Mouse (Mus musculus): ENCODE measurements around the gene Nab2. TPM values are rescaled to one million over a fixed set of nuclear protein-coding genes. Genes with fewer than 3 reads are reported as not detected.
A peak's percentile ranks its signal among the peaks of the same experiment; 100 is the strongest.

Nab2 gene
- polyA plus RNA-seq, 1 experiment: 18.6 TPM

DNA sequence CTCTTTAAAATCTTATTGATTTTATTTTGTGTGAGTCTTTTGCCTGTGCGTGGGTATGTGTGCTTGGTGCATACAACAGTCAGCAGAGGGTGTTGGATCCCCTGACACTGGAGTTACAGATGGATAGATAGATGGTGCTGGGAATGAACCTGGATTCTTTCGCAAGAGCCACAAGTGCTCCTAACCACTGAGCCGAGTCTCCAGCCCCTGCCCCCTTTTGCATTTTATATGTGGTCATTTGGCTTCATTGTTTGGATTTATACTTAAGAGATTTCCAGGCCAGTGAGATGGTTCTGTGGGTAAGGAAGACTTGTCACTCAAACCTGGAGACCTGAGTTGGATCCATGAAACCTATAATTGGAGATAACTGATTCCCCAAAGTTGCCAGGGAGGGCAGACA is 11.5 kb upstream of the Nab2 start:
- DNase-seq: no peak
- Histone ChIP-seq H3K27me3 (replicated peaks; ENCODE audit: control insufficient read depth, insufficient read depth, low read length) (no peaks in the 10 kb centered on the region), H3K4me1 (ENCODE audit: control insufficient read depth, insufficient read depth, low read length) (no peaks in the 10 kb centered on the region; the same call in 1 of the 2 replicates), H3K36me3 (ENCODE audit: control insufficient read depth, insufficient read depth, low read length) (no peaks in the 10 kb centered on the region), H3K4me3 (ENCODE audit: insufficient read depth, low read depth, low read length) (no peak overlapping the region), H3K27ac (ENCODE audit: insufficient read depth, low read depth, low read length) (no peak overlapping the region)
- 76% methylated on average over 3 of the region's 3 CpGs for WGBS
- no peak for TF ChIP-seq CTCF (conservative IDR thresholded peaks at IDR 0.05; ENCODE audit: insufficient read depth, insufficient read length, low read depth, low read length)
- TF ChIP-seq POLR2A (IDR thresholded peaks at IDR 0.05; ENCODE audit: low read depth, low read length): no peak

DNA sequence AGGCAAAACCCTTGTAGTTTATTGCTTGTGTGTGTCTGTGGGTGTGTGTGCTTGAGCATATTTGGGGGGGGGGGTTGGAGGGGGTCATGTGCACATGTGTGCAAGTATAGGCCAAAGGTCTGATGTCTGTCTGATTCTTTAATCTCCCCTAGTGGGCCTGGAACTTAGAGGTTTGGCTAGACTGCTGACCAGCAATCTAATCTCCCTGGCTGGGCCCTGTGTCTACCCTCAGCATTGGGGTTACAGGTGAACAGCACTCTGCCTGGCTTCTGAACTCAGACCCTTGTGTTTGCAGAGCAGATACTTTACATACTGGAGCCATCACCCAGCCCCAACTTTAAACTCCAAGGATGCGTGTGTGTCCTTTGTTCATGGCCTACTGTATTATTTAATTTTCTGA is 10.8 kb upstream of the Nab2 start:
- H3K4me3 ChIP-seq (ENCODE audit: insufficient read depth, low read depth, low read length): no peak overlapping the region
- H3K27ac ChIP-seq (ENCODE audit: insufficient read depth, low read depth, low read length): no peak overlapping the region
- WGBS: 100% methylated on average over 1 of the region's 1 CpGs
- H3K36me3 ChIP-seq (ENCODE audit: control insufficient read depth, insufficient read depth, low read length): no peaks in the 10 kb centered on the region
- no peak for TF ChIP-seq POLR2A (IDR thresholded peaks at IDR 0.05; ENCODE audit: low read depth, low read length)
- no peak for TF ChIP-seq CTCF (conservative IDR thresholded peaks at IDR 0.05; ENCODE audit: insufficient read depth, insufficient read length, low read depth, low read length)
- no peaks in the 10 kb centered on the region for H3K27me3 ChIP-seq (replicated peaks; ENCODE audit: control insufficient read depth, insufficient read depth, low read length)
- no peak for DNase-seq
- no peaks in the 10 kb centered on the region; the same call in 1 of the 2 replicates for H3K4me1 ChIP-seq (ENCODE audit: control insufficient read depth, insufficient read depth, low read length)

DNA sequence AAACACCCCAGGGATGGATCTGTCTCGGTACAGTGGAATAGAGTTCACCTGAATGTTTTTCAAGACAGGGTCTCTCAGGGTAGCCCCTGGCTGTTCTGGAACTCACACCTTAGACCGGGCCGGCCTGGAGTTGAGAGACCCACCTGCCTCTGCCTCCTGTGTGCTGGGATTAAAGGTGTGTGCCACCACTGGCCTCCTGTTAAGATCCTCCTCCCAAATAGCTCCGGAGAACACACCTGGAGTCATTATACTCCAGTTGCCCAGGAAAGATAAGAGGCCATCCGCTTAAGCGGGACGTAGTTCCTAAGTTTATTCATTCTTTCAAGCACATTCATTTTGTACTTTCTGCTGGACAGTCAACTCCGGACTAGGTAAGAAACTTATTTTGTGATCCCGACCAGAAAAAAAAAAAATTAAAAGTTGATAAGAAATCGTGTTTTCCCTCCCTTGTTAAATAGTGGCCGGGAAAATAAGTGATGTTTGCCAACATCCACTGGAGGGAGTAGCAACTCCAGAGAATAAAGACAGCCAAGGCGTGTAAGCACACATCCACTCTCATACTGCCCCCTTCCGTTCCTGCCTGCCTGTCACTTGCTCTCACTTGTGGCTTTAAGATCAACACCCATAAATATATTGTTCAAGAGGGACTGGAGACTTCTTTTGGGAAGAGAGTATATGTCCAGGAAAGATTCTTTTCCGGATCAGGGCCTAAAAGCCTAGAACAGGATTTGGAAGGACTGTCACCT is 9.4 kb upstream of the Nab2 start:
- Histone ChIP-seq H3K27ac (ENCODE audit: insufficient read depth, low read depth, low read length) (no peak overlapping the region), H3K27me3 (replicated peaks; ENCODE audit: control insufficient read depth, insufficient read depth, low read length) (no peaks in the 10 kb centered on the region), H3K4me1 (ENCODE audit: control insufficient read depth, insufficient read depth, low read length) (no peaks in the 10 kb centered on the region; the same call in 1 of the 2 replicates), H3K4me3 (ENCODE audit: insufficient read depth, low read depth, low read length) (peak overlapping the region; percentile 70), H3K36me3 (ENCODE audit: control insufficient read depth, insufficient read depth, low read length) (no peaks in the 10 kb centered on the region)
- 8% methylated on average over 14 of the region's 14 CpGs for WGBS
- no peak for TF ChIP-seq POLR2A (IDR thresholded peaks at IDR 0.05; ENCODE audit: low read depth, low read length)
- peak; percentile 97 for TF ChIP-seq CTCF (conservative IDR thresholded peaks at IDR 0.05; ENCODE audit: insufficient read depth, insufficient read length, low read depth, low read length)
- peak; percentile 85 for DNase-seq

DNA sequence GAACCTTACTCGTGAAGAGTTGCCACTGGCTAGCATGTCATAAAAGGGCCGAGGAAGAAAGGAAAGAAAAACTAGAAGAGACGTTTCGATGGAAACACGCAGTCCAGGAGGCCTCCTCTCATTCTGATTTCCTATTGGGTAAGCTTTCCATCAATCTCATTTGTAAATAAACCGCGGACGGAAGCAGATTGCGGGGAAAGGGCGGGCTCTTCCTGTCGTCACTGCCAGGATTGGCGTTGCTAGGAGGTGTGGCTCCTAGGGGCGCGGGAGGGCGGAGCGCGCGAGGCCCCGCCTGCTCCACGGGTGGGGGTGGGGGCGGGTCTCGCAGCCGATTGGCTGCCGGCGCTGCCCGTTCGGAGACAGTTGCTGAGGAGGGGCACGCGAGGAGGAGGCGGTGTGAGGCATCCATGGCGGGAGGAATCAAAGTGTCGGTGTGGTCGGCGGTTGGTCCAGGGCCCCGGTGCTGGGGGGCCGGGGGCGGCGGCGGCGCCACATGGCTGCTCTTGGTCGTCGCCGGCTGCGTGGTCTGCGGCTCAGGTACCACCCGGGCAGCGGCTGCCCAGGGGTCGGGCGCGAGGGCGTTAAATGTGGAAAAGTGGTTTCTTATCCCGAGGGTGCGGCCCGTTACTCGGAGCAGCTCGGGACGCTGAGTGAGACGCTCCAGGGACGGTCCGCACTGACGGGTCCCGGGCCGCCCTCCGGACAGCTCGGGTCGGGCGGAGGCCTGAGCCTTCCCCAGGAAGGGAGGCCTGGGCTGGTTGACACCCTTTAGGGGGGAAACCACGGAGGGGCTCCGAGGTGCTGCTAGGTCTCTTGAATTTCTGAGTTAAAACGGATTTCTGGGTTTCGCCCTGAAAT is 8.6 kb upstream of the Nab2 start:
- DNase-seq: peak; percentile 98
- TF ChIP-seq CTCF (conservative IDR thresholded peaks at IDR 0.05; ENCODE audit: insufficient read depth, insufficient read length, low read depth, low read length) (no peak), POLR2A (IDR thresholded peaks at IDR 0.05; ENCODE audit: low read depth, low read length) (no peak)
- H3K4me3 ChIP-seq (ENCODE audit: insufficient read depth, low read depth, low read length): peak overlapping the region; percentile 70
- H3K36me3 ChIP-seq (ENCODE audit: control insufficient read depth, insufficient read depth, low read length): no peaks in the 10 kb centered on the region
- H3K27me3 ChIP-seq (replicated peaks; ENCODE audit: control insufficient read depth, insufficient read depth, low read length): no peaks in the 10 kb centered on the region
- no peaks in the 10 kb centered on the region; the same call in 1 of the 2 replicates for H3K4me1 ChIP-seq (ENCODE audit: control insufficient read depth, insufficient read depth, low read length)
- H3K27ac ChIP-seq (ENCODE audit: insufficient read depth, low read depth, low read length): peak overlapping the region; percentile 73; the same call in 1 of the 2 replicates
- under 1% methylated on average over 71 of the region's 71 CpGs for WGBS

DNA sequence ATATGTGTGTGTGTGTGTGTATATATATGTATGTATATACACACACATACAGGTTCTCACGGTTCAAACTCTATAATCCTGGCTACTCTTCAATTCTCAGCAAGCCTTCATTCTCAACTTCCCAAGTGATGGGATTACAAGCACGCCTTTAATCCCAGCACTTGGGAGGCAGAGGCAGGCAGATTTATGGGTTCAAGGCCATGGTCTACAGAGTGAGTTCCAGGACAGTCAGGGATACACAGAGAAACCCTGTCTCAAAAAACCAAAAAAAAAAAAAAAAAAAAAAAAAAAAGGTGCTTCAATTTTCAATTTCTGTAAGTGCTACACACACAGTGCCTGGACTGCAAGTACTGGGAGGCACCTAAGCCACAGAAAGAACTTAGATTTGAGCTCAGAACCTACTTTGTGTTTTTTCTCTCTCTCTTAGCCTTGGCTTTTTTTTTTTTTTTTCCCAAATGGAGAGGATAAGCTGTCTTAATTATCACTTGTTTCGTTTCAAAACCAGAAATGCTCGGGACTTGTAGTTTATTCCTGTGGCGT is 7.6 kb upstream of the Nab2 start:
- H3K36me3 ChIP-seq (ENCODE audit: control insufficient read depth, insufficient read depth, low read length): no peaks in the 10 kb centered on the region
- TF ChIP-seq CTCF (conservative IDR thresholded peaks at IDR 0.05; ENCODE audit: insufficient read depth, insufficient read length, low read depth, low read length): no peak
- TF ChIP-seq POLR2A (IDR thresholded peaks at IDR 0.05; ENCODE audit: low read depth, low read length): no peak
- H3K4me3 ChIP-seq (ENCODE audit: insufficient read depth, low read depth, low read length): no peak overlapping the region; the same call in 1 of the 2 replicates
- no peaks in the 10 kb centered on the region for H3K27me3 ChIP-seq (replicated peaks; ENCODE audit: control insufficient read depth, insufficient read depth, low read length)
- no peaks in the 10 kb centered on the region; the same call in 1 of the 2 replicates for H3K4me1 ChIP-seq (ENCODE audit: control insufficient read depth, insufficient read depth, low read length)
- 39% methylated on average over 5 of the region's 5 CpGs for WGBS
- DNase-seq: no peak
- no peak overlapping the region; the same call in 1 of the 2 replicates for H3K27ac ChIP-seq (ENCODE audit: insufficient read depth, low read depth, low read length)

DNA sequence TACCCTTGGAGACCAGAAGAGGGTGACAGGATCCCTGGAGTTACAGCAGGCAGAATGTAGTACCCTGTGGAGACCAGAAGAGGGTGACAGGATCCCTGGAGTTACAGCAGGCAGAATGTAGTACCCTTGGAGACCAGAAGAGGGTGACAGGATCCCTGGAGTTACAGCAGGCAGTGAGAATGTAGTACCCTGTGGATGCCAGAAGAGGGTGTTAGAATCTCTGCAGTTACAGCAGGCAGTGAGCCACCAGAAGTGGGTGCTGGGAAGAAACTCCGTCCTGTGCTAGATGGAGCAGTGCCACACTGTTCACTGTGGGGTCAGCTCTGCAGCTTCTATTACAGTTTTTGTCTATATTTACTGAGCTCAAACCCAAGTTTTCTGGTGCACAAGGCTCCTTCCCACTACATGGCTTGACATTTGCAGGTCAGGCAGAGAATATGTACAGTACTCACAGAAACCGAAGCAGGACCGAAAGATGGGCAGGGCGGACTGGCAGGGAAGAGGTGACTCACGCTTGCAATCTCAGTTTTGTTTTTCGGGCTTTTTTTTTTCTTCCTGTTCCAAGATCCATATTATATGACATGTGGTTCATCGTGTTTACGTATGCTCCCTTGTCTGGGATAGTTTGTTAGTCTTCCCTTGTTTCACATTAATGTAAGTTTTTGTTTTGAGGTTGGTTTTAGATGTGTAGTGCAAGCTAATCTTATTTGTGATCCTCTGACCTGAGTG is 6.6 kb upstream of the Nab2 start:
- peak; percentile 98 for DNase-seq
- Histone ChIP-seq H3K4me3 (ENCODE audit: insufficient read depth, low read depth, low read length) (no peak overlapping the region), H3K4me1 (ENCODE audit: control insufficient read depth, insufficient read depth, low read length) (no peaks in the 10 kb centered on the region; the same call in 1 of the 2 replicates), H3K36me3 (ENCODE audit: control insufficient read depth, insufficient read depth, low read length) (no peaks in the 10 kb centered on the region), H3K27ac (ENCODE audit: insufficient read depth, low read depth, low read length) (peak overlapping the region; percentile 15; the same call in 1 of the 2 replicates), H3K27me3 (replicated peaks; ENCODE audit: control insufficient read depth, insufficient read depth, low read length) (no peaks in the 10 kb centered on the region)
- WGBS: 75% methylated on average over 8 of the region's 8 CpGs
- TF ChIP-seq POLR2A (IDR thresholded peaks at IDR 0.05; ENCODE audit: low read depth, low read length) (no peak), CTCF (conservative IDR thresholded peaks at IDR 0.05; ENCODE audit: insufficient read depth, insufficient read length, low read depth, low read length) (peak; percentile 96)
